Mouse (Mus musculus): ENCODE results near the gene Foxp1.

Gene Foxp1

DNA sequence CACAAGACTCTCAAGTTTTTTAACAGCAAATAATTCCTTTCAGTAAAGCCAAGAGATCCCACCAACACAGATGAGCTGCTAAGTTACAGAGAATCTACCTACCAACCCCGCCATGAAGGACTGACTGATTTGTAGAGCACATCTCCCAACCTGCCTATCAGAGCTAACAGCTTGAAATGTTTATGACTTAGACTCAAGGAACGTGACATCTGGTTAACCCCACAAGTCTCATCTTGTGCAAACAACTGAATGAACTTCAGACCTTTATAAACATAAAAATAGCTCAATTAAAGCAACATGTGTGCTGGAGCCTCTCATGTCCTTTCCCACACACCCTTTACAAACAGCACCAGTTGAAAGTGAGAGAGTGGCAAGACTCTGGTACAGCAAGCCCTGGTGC lies 193.9 kb downstream of the Foxp1 start:
- DNase-seq (ENCODE audit: low read depth, low spot score) = no peak

DNA sequence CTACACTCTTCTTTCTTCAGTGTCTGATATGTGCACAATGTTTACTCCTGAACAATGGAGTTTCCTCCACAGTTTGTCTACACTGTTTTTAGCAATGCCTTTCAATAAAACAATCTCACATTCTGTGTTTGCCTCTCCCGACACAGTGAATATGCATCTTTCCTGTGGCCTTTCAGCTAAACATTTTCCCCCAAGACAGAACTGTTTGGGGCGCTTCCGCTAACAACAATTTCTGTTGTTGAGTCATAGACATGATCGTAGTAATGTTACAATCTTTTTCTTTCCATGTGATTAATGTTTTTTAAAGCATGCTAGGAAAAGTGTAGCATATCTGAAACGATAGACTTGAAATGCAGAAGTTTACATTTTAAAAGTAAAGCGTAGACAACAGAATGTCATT lies 194.4 kb downstream of the Foxp1 start:
- DNase-seq (ENCODE audit: low read depth, low spot score) = no peak

DNA sequence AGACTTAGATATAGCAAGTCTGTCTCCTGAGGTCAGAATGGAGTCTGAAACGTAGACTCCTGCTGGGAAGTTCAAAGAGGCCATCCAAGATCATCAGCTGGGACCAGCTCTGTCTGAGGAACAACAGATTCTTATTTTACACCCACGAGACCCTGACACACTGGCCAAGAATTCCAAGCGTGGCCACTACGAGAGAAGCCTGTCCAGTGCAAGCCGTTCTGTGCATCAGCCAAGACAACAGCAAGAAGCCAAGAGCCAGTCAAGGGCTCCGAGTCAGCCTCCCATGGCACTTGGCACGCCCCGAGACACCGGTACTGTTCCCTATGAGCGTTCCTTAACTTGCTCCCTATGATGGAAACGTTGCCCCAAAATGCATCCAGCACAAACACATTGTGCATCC lies 194.8 kb downstream of the Foxp1 start:
- DNase-seq (ENCODE audit: low read depth, low spot score) = no peak

GRCm38 (mm10) chr6:99325881-99326280 lies 196.6 kb downstream of the Foxp1 start:
- DNase-seq (ENCODE audit: low read depth, low spot score) = no peak

DNA sequence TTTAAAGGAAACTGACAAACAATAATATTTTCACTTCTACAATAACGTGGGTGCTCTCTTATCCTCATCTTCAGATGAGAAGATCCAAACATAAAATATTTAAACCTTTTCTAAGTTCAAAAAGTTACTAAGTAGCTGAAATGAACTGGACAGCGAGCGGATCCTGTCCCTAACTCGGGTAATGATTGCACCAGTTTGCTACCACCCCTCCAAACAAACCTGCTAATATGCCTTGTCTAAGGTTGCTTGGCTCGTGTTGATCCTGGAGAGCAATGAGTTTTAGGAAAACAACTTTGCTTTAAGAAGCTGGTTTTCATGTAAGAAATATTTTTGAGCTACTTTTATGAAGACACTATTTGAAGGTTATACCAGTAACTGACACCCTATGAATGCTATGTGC lies 197.1 kb downstream of the Foxp1 start:
- DNase-seq (ENCODE audit: low read depth, low spot score) = no peak

- DNase-seq (ENCODE audit: low read depth, low spot score) = no peak
Observed at GRCm38 (mm10) chr6:99322132-99322904, 200.2 kb downstream of the Foxp1 start.

DNA sequence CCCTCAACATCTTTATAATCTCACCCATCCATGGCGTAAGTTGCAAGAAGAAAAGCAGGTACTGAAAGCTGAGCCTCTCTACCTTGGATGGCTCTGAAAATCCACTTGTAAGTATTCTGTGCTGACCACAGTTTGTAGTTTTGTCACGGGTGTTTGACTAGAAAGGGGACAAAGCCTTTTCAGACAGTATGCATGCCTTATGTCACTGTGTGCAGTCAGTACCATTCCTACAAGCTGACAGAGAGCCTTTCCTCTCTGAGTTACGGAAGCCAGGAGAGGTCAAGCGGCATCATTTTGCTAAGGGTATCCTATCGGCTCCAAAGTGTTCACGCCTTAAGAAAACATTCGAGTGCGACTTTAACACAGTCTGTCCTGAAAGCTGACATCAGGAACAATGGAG lies 202.1 kb downstream of the Foxp1 start:
- no peak for DNase-seq (ENCODE audit: low read depth, low spot score)

- no peak for DNase-seq (ENCODE audit: low read depth, low spot score)
Observed at GRCm38 (mm10) chr6:99319415-99320405, 202.8 kb downstream of the Foxp1 start.

DNA sequence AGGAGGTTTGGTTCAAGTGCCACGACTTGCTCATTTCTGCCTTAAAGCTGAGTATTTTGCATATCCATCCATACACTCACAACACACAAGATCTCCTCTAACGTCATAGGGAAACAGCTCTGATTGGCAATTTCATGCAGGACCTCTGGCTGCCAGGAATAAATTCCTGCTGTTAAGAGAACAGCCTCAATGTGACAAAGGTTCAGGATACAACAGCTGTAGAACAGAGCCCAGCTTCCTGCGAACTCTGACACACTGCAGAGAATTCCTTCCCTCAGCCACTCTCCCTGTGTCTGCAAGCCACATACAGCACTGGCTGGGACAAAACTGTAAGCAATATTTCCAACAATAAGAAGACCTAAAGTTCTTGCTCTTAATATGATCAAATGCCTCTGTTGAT lies 207.8 kb downstream of the Foxp1 start:
- no peak for DNase-seq (ENCODE audit: low read depth, low spot score)

GRCm38 (mm10) chr6:99310529-99310928 lies 212.0 kb downstream of the Foxp1 start:
- no peak for DNase-seq (ENCODE audit: low read depth, low spot score)

- DNase-seq (ENCODE audit: low read depth, low spot score) = no peak
Observed at GRCm38 (mm10) chr6:99310171-99310500, 212.4 kb downstream of the Foxp1 start.

DNA sequence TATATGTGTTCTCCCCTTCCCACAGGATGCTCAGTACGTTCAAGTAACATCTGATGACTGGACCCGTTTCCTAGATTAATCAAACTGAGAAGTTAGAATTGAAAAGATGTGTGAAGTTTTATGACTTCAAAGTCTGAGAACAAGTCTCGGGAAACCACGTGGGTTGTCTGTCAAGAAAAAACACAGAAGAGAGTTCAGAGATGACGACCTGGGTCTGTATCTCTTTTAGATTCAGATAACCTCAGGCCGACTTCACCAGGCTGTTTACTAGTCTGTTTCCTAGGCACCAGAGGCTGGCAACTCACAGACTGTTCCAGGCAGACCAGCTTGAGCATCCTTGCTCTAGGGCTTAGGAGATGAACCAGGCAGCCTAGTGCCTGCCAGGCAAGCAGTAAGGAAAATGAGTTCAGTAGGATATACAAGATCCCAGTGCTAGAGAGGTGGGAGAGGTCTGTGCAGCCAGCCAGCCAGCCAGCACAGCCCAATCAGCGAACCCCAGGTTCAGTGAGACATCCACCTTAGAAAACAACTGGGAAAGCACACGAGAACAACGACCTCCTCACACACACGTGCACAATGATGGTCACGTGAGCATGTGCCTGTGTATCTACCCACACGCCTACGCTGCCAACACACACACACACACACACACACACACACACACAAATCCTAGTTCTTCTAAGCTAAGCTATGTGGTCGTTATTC lies 212.9 kb downstream of the Foxp1 start:
- DNase-seq (ENCODE audit: low read depth, low spot score) = no peak

DNA sequence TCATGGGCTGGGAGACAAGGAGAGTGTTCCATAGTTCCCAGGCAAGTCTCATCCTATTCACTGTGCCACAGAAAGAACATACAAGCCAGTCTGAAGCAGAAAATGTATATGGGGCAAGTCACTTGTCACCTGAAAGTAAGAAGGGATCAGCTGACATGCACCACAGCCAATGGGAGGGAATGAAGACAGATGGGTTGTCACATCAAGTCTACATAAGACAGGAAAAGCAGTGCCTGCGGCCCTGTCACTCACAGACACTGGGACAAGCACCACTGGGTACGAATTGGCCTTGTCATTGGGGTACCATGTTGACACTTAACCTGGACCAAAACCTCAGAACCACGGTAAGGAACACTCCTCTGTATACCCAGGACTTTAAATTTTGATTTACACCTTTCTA lies 216.8 kb downstream of the Foxp1 start:
- no peak for DNase-seq (ENCODE audit: low read depth, low spot score)

GRCm38 (mm10) chr6:99305236-99305635 lies 217.3 kb downstream of the Foxp1 start:
- no peak for DNase-seq (ENCODE audit: low read depth, low spot score)

DNA sequence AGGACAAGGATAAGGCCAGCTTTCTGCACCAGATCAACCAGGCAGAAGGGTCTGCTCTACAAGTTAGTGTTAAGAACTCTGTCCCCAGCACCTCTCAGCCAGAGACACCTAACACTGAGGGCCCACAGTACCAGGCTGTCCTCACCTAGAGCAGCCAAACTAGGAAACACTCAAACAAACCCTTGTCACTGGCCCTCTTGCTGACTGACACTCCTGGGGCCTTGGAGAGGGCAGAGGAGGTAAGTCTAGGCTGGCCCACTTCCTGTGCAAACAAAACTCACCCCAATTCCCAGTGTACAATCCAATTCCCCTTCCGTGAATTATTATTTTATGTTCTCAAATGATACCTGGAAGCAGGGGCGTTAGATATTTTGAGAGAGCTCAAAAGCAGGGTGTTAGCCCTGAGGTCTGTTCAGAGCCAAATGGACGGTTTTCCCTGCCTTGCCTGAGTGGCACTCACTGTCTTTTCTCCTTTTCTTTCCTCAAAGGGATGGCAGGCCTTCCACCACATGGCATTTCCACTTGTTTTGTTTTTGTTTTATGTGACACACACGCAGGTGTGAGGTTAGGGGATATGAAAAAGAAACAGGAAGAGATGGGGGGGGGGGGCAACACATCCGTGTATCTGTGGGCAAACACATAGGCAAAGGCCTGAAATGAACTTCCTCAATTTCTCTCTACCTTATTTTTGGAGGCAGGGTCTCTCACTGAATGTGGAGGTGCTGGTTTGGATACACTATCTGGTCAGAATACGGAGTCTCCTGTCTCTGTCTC lies 219.7 kb downstream of the Foxp1 start:
- DNase-seq (ENCODE audit: low read depth, low spot score) = no peak

- no peak for DNase-seq (ENCODE audit: low read depth, low spot score)
Observed at GRCm38 (mm10) chr6:99301923-99302322, 220.6 kb downstream of the Foxp1 start.

DNA sequence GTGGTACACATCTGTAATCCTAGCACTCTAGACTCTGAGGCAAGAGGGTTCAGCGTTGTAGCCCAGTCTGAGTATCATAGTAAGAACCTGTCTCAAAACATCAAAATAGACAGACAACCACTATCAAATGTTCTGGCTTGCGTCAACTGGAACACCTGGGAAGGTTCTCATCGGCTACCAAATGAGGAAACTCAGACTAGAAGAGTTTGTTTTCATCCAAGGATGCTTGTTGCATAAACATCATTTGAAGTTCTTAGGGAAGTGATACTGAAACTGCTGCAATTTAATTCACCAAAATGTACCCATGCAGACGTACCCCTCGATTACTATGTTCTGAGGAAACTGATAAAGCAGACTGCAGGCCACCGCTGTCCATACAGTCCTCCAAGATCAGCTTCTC lies 222.3 kb downstream of the Foxp1 start:
- no peak for DNase-seq (ENCODE audit: low read depth, low spot score)

GRCm38 (mm10) chr6:99299196-99299595 lies 223.3 kb downstream of the Foxp1 start:
- no peak for DNase-seq (ENCODE audit: low read depth, low spot score)

DNA sequence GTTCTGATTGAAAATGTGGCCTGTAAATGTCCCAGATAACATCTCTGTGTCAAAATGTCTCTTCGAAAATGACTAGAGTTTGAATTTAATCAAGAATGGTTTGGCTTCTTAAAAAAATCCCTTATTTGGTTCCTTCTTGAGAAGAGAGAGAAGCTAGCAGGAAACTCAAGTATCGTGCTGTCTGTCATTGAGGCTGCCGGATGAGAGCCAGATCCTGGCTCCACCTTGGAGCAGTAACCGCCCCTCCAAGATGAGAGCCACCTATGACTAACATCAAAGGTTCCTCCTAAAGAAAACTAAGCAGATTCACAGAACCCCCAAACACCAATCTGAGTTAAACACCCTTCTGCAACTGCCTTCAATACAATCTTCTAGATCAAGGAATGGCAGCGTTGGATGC lies 225.0 kb downstream of the Foxp1 start:
- DNase-seq (ENCODE audit: low read depth, low spot score) = no peak

DNA sequence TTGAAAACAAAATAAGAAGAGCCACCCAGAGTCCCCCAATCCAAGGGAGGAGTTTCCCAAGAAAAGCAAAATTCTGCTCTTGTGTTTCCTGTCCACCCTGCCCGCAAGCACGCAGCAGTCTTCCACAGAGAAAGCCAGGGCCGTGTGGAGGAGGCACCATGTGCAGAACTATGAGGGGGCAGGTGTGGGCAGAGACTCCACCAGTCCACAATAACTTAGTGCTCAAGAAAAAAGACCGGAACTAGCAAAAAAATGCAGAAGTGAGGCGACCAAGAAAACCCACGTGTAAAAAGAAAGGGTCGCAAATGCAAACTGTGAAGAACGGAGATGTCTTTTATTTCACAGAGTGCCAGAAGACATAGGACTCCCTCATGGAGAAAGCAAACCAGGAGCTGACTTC lies 227.0 kb downstream of the Foxp1 start:
- DNase-seq (ENCODE audit: low read depth, low spot score) = no peak

- DNase-seq (ENCODE audit: low read depth, low spot score) = no peak
Observed at GRCm38 (mm10) chr6:99289220-99289619, 233.3 kb downstream of the Foxp1 start.
